Mouse (Mus musculus) kidney, adult 9 months (tissue): ENCODE results near the gene Gm8369.
"Not testable (repeated sequence)": the region's sequence is repeated elsewhere in the genome, so short reads cannot be mapped to it uniquely, and the experiment has no call there.

Experiments
- DNase-seq: peaks from one replicate; pipeline ENCODE4 v3.0.0; 2022

The Gm8369 gene

DNA sequence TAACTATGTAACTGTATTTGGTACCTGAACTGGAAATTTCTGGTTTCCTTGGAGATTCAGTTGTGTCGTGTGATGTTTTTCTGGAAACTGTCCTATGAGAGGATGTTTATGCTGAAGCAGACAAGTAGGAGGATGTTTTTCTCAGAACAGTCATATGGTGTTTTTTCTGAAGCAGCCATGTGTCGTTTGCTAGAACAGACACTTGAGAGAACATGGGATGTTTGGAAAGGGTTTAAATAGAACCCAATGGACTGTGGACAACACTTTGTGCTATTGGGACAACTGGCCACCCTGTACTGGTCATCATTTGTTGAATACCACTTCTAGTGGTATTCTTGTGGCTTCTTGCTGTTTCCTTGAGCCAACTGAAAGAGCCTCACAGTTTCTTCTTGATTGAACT is at the start of gene Gm8369:
TSS of gene Gm8369 (plus strand) at position 193 of the 400 bp plus-strand sequence.
- DNase-seq = no peak

DNA sequence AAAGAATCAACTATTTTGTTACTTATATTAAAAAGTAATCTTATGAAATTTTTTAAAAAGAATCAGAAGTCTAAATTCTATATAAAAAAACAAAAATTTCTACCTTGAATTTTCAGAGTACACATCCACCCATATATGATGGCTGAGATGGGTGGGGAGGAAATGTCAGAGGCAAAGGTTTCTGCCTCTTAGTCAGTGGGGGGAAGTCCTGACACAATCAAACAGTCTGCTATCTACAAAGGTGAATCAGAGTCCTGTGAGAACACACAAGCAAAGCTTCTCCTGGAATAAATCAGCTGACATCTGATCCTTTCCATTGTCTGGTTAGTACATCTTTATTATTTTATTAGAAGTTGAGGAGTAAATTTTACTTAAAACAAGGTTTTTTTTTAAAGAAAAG is 42.4 kb upstream of the Gm8369 start, which contains the start of gene Ms4a4b:
TSS of gene Ms4a4b (plus strand) at position 216 of the 400 bp plus-strand sequence.
- DNase-seq = no peak

DNA sequence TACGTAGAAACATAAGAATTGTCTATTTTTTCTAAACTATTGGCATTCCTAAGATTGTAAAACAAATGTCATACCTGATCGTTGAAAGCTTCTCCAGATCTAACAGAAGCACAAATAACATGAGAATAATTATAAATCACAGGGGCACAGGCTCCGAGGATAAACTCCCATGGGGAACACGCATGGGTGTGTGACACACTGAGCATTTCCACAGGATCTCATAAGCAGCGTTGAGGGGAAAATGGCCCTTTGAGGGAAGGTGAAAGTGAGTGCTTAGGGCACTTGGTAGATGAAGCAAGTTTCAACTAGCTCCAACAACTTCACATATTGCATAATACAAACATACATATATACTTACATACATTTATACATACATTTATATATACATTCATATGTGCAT is 41.8 kb upstream of the Gm8369 start:
- no peak for DNase-seq

DNA sequence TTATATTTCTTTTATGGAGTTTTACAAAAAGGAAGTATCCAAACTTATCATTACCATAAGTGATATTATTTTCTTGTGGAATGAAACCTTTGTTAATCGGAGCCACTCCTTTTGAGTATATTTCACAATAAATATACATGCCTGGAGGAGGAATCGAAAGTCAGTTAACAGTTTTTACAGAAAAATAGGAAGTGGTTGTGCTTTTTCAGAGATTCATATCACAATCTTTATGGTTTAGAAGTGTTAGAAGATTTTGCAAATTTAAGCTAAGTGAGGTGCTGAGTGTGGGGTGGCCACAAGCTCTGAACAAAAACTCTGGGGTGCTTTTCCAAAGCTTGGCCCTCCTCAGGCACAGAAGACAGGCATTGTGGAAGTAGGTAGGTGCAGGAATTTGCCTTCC is 38.5 kb upstream of the Gm8369 start:
- no peak for DNase-seq

DNA sequence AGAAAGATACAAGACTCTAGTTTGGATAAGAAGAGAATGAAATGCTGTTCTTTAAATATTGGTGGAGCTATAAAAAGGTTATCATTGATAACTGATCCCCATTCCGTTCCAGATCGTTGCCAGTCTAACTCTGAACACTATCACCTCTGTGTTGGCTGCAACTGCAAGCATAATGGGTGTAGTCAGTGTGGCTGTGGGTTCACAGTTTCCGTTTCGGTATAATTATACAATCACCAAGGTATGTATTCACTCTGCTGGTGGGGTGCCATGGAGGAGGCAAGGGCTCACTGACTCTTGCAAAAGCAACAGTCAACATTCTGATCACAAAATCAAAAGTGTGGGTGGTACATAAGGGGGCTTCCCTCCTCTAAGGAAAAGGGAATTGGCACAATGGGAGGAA is 26.7 kb upstream of the Gm8369 start:
- DNase-seq = not testable (repeated sequence)

DNA sequence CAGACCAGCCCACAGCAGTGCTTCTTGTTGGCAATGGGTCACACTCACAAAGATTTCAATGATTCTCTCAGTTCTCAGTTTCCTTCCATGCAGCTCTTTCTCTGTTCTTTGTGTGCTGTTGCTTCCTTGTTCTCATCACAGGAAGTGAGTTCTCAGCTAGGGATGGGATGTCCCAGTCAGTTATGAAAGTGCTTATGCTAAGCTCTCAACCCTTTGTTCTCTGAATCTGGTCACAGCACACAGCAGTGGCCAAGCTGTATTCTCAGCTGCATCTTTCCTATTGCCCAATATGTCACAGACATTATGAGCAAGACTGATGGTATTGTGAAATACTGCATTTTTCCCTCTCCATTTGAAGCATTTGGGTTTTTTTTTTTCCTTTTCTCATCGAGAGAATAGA is 20.9 kb upstream of the Gm8369 start:
- DNase-seq = not testable (repeated sequence)

DNA sequence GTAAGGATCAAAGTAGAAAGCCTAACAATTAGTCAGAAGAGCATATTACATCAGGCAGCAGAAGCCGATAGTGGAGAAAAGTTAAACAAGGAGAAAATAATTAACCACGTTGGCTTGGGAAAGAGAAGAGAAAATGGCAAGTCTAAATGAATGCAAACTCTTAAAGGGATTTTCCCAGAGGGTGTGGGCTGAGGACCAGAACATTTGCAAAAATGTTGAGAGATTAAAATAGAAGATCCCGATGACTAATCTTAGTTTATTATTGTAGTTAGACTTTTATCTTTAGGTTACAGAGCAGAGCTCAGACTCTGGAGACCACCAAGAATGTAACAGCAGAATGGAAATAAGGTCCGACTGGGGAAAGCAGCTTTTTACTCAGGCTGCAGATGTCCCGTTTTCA is 19.3 kb upstream of the Gm8369 start:
- no peak for DNase-seq

DNA sequence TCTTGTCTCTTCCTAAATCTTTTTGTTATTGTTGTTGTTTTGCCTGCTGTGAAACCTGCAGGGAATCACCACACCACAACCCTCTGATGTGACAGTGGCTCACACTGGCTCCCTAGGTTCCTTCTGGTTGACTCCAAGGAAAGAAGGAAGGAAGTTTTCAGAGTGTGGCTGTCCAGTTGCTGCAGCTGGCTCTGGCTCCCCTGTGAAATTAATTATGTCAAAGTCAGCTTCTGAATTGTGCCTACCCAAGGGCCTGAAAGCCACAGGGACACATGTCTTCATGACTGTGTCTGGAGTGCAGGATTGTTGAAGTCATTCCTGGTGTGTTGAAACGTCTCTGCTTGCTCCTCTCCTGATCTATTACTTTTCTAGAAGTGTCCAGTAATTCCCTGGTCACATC is 17.4 kb upstream of the Gm8369 start:
- not testable (repeated sequence) for DNase-seq

DNA sequence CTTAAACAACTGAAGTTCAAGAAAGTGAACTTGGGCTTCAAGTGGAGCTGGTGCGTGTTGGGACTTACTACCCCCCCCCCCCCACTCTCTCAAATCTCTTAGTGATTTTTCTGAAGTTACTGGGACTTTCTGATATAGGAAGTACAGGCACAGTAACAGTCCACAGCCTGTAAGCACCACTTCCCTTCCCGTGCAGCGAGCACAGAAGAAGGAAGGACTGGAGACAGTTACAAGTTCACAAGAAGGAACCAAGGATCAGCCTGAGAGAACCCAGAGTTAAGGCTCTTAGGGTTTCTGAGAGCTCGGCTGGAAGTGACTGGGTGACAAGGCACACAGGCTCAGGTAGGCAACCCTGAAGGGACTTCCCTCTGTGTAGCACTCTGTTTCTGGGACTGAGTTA is 16.5 kb upstream of the Gm8369 start, which contains the start of gene Ms4a6c:
TSS of gene Ms4a6c (plus strand) at position 152 of the 400 bp plus-strand sequence.
- not testable (repeated sequence) for DNase-seq

DNA sequence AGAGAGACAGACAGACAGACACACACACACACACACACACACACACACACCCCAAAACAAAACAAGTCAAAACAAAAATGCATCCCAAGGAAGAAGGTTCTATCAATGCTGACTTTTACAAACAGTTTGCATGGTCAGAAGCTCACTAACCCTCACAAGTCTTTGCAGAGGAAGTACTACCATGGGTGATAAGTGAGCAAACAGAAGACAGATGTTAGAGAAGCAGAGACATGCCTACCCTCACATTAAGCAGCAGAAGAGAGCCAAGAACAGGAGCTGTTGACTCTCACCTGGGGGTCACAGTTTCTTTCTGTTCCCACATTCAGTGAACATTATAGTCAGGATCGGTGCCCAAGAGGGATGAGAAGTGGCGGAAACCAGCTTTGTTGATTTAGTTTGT is 6.0 kb upstream of the Gm8369 start:
- no peak for DNase-seq

DNA sequence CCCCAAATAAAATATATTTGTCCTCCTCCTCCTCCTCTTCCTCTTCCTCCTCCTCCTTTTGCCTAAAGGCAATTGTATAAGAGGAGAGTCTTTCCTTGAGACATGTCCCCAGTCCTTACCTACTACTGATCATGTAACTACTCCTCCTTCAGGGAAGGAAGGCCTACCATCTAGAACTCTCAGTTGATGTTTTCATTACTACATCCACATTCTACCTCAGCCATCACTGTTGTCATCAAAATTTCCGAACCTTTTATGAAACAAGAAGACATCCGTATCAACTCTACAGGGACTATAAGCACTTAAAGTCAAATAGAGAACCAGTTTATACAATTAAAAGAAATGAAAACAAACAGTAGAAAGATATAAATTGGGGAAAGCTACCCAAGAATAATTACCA is 3.1 kb upstream of the Gm8369 start:
- no peak for DNase-seq

DNA sequence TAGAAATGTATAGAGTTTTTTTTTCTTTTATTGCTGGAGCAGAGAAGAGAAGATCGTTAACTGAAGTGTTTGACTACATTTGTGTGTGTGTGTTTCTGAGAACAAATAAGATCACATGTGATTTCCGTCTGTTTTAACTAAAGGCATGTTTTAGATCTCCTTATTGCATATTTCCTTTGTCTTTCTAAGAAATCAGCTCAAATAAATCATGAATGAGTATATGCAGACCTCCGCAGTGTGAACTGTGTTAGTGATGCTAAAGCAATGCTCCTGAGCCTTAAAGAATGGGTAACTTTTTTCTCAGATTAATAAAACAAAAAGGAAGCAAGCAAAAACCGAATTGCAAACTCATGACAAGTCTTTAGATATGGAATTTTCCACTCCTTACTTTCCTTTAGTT is 1.8 kb upstream of the Gm8369 start:
- DNase-seq = no peak

DNA sequence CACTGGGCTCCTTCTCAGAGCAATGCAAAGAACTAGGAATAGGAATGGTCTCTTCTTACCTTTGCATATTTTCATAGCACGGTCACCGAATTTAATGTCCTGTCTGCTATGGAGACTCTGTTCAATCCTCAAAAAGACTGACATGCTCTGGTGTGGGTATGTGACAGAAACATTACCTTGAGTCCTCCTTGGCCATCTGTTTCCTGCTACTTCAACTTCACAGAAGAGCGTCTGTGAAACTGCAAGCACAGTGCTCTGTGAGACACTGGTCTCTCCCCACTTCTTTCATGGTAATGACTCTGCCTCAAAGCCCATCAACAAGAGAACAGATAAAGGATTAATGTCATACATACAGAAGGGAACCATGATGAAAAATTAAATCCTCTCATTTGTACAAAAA is 1.4 kb upstream of the Gm8369 start:
- no peak for DNase-seq

DNA sequence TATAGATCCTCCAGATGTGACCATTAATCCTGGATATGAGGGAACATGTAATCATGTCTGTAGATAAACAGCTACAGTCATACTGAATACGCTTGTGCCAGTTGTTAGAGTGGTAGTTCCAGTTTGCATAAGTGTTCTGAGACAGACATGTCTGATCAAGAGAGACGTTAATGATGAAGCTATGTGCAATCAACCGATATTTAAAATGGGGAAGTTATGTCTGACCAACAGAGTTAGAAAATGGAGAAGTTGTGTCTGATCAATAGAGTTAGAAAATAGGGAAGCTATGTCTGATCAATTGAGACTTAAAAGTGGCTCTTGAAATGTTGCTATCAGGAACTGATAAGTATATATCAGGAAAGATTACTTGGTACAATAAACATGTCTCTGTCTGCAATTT is 472 bp upstream of the Gm8369 start:
- no peak for DNase-seq

DNA sequence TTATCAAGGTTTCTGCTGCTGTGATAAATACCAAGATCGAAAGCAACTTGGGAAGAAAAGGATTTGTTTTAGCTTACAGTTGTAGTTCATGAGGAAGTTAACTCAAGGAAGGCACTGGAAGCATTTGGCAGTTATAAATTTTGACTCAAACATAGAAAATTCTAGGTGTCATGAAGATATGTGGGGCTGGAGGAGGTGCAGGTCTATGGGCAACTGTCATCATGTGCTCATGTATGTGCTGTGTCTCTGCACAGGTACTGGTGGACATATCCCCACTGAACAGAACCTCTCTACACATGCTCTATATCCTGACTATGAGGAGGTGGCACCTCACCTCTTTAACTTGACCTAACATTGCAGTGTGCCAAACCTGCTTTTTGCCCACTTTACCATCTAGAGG is 861 bp downstream of the Gm8369 start:
- no peak for DNase-seq

DNA sequence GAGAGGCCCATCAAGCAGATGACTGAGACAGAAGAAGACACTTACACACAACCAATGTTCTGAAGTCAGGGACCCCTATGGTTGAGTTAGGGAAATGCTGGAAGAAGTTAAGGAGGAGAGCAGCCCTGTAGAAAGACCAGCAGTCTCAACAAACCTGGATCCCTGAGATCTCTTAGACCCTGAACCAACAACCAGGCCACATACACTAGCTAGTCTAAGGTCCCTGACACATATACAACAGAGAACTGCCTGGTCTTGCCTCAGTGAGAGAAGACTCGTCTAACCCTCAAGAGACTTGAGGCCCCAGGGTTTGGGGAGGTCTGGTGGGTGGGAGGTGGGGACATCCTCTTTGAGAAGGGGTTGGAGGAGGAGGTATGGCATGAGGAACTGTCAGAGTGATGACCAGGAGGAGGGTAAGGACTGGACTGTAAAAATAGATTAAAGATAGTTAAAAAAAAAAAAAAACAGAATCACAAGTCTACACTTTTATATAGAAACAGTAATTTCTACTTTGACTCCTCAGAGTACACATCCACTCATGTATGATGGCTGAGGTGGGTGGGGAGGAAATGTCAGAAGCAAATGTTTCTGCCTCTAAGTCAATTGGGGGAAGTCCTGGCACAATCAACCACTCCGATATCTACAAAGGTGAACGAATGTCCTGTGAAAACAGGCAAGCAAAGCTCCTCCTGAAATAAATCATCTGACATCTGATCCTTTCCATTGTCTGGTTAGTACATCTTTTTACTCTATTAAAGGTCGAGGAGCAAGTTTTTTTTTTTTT is 5.9 kb downstream of the Gm8369 start:
- DNase-seq = no peak

DNA sequence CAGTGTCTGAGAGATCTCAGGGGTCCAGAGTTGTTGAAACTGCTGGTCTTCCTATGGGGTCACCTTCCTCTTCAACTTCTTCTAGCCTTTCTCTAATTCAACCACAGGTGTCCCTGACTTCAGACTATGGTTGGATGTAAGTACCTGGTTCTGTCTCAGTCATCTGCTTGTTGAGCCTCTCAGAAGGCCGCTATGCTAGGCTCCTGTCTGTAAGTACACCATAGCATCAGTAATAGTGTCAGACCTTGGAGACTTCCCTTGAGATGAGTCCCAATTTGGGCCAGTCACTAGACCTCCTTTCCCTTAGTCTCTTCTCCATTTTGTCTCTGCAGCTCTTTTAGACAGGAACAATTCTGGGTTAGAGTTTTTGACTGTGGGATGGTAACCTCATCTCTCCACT is 6.9 kb downstream of the Gm8369 start:
- no peak for DNase-seq

DNA sequence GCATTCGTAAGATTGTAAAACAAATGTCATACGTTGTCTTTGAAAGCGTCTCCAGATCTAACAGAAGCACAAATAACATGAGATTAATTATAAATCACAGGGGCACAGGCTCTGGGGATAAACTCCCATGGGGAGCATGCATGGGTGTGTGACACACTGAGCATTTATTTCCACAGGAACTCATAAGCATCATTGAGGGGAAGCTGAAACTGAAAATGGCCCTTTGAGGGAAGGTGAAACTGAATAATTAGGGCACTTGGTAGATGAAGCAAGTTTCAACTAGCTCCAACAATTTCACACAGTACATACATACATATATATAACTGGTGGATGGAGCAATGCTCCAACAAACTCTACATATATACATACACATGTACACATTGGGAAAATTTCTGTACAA is 8.8 kb downstream of the Gm8369 start:
- no peak for DNase-seq

DNA sequence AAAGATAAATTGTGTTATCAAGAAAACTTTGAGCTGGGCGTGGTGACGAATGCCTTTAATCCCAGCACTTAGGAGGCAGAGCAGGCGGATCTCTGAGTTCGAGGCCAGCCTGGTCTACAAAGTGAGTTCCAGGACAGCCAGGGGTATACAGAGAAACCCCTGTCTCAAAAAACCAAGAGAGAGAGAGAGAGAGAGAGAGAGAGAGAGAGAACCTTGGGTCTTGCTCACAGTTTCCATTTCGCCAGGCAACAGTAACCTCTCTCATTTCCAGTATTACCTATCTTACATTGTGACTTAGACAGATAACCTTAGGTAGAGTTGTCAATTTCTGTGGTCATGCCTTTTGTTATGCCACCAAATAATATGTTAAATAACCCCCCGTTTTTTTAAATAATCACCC is 10.6 kb downstream of the Gm8369 start:
- no peak for DNase-seq

DNA sequence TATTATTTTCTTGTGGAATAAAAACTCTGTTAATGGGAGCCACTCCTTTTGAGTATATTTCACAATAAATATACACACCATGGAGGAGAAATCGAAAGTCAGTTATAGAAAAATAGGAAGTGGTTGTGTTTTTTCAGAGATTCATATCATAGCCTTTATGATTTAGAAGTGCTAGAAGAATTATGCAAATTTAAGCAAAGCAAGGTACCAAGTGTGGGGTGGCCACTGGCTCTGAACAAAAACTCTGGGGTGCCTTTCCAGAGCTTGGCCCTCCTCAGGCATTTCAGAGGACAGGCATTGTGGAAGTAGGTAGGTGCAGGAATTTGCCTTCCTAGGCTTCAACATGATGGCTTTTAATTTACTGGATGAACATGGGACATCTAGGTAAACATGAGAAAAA is 11.6 kb downstream of the Gm8369 start:
- not testable (repeated sequence) for DNase-seq

DNA sequence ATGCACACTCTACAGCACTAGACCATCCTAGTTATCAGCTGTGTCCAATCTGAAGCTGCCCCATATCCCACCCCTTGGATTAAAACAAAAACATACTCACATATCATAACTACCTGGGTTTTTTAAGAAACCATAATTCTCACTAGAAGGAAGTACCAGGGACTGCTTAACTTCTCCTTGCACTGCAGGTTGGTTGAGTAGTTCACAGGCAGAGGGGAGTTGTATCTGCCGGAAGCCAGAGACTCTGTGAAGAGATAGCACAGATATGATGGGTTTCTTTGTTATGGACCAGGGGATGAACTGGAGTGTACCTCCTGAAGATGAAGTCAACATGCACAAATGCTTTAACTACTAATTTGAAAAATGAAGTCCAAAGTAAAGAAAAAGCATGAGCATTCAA is 15.1 kb downstream of the Gm8369 start:
- DNase-seq = no peak

DNA sequence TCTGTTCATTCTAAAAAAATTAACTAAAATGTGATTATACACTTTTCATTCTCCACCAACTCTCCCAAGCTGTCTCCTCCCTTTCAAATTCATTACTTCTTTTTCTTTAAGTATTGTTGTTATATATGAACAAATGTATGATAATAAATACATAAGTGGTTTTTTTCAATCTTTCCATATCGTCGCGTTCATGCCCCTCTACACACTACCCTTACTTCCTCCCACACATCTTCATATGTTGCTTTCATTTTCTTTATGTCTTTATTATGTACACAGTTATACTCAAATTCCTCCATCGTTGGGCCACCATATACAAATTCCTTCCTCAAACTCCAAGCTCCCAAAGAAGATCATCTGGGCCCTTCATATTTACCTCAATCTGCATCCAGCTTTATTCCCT is 15.6 kb downstream of the Gm8369 start:
- no peak for DNase-seq

DNA sequence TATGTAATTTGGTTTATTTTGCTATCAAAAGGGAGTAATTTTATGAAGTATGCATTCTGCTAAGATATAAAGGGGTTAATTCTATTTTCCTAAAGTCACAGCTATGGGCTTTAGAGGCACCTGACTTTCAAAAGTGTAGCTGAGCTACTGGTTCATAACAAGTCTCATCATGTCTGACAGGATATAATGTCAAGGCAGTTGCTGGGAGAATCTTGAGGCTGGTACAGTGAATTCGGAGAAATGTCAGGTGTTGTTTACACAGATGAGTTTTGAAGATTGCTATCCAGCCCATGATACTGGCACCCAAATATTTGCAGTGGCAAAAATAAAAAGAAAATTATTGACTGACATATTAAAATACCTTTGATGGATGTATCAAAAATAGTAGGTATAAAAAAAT is 19.1 kb downstream of the Gm8369 start:
- DNase-seq = no peak

DNA sequence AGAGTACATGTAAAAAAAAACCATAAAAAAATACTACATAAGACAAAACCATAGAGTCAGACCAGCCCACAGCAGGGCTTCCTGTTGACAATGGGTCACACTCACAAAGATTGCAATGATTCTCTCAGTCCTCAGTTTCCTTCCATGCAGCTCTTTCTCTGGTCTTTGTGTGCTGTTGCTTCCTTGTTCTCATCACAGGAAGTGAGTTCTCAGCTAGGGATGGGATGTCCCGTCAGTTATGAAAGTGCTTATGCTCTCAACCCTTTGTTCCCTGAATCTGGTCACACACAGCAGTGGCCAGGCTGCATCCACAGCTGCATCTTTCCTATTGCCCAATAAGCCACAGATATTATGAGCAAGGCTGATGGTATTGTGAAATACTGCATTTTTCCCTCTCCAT is 27.7 kb downstream of the Gm8369 start:
- DNase-seq = no peak

DNA sequence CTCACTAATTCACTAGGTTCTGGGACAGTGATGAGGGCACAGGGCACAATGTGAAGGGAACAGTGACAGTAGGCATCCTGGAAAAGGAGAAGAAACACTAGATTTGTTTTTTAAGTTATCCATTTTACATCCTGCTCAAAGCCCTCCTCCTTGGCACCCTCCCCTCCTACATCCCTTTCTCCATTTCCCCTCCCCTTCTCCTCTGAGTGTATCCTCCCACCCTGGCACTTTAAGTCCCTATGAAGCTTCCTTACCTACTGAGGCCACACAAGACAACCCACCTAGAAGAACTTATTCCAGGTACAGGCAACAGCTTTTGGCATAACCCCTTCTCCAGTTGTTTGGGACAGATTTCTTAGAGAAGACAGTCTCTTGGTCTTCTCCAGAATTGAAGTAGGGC is 30.5 kb downstream of the Gm8369 start, which contains the start of gene Ms4a6b:
TSS of gene Ms4a6b (plus strand) at position 267 of the 400 bp plus-strand sequence.
- DNase-seq = no peak
